8 mouse cellular contexts compared by ENCODE assay signal in genomic region chr5:65106876-65107772, GRCm38 (mm10). TPM values are rescaled to one million over a fixed set of nuclear protein-coding genes. Genes with fewer than 3 reads are reported as not detected.
DNase-seq lines count a peak whose midpoint lies in the region; ATAC-seq lines count a peak whose summit lies in the region.

TSS of gene Klhl5 (plus strand) at chr5:65107539.

- H3K9ac ChIP-seq in hindbrain, embryonic 14.5 days, result peak within 1 kb of the TSS; percentile 79

- peak; percentile 89 for ATAC-seq in hindbrain, embryonic 14.5 days (ENCODE audit: low FRiP score)

- peak within 1 kb of the TSS; percentile 88 for H3K4me2 ChIP-seq in hindbrain, embryonic 14.5 days (replicated peaks)

- DNase-seq in R1 (ENCODE audit: low read depth, low spot score), result peak; percentile 90
- DNase-seq in cerebellum, postnatal 25 days, result peak; percentile 79 to 90
- DNase-seq in frontal cortex, postnatal 36 days (ENCODE audit: low spot score in 2 of 2), result peak; percentile 75 to 81
- DNase-seq in hindbrain, embryonic 14.5 days (ENCODE audit: low spot score), result peak; percentile 83
- peak; percentile 81 to 82 for DNase-seq in layer of hippocampus, postnatal 36 days
- peak; percentile 89 for DNase-seq in lung, postnatal 25 days (ENCODE audit: low spot score)
- peak; percentile 88 for DNase-seq in retina, embryonic 14.5 days (ENCODE audit: low spot score)
- DNase-seq in thymus, postnatal 36 days, result peak; percentile 83 to 86

- H3K27me3 ChIP-seq in hindbrain, embryonic 14.5 days (ENCODE audit: control insufficient read depth, insufficient read depth, low read length), result no peaks in the 10 kb centered on the region

- H3K27ac ChIP-seq in hindbrain, embryonic 14.5 days, result peak within 1 kb of the TSS; percentile 68

- 5% methylated on average over 41 of the region's 56 CpGs for WGBS in hindbrain, embryonic 14.5 days

- H3K9me3 ChIP-seq in hindbrain, embryonic 14.5 days (ENCODE audit: control insufficient read depth, low read length), result no peaks in the 10 kb centered on the region

- peak within 1 kb of the TSS; percentile 86 for H3K4me3 ChIP-seq in hindbrain, embryonic 14.5 days (replicated peaks; ENCODE audit: low read length)

- H3K36me3 ChIP-seq in hindbrain, embryonic 14.5 days (replicated peaks; ENCODE audit: control insufficient read depth, insufficient read depth), result no peaks in the 10 kb centered on the region

- H3K4me1 ChIP-seq in hindbrain, embryonic 14.5 days (replicated peaks; ENCODE audit: control insufficient read depth, insufficient read depth, low read length), result peaks cover 5% of the 10 kb centered on the region; the same call in 1 of the 2 replicates

RNA-seq across cellular contexts. Expression of gene Klhl5, which starts in this region (rescaled TPM):
- 49.2 and 53.1 TPM in 2 replicates for polyA plus RNA-seq in hindbrain, embryonic 14.5 days (2014; fragmentation: Nextera tagmentation; extraction: Ambion mirVana)
- total RNA-seq in layer of hippocampus, postnatal 36 days (2021), result 10 to 100 TPM; 62.7 to 63.2 TPM

Comparison
In these comparisons a context has a peak if more than half of its experiments do, and no peak if none do; other contexts are left out.
1. Peak in every context shown above with its lines: DNase-seq, ATAC-seq, H3K4me3 ChIP-seq and H3K27ac ChIP-seq.